Mouse (Mus musculus) brown adipose tissue, adult 24 weeks (tissue): ENCODE data around the gene Cwc25. TPM values are rescaled to one million over a fixed set of nuclear protein-coding genes. Genes with fewer than 3 reads are reported as not detected.

ENCODE experiments used
- H3K27ac ChIP-seq: fragments of 200-500 bp; replicated peaks from 2 replicates; pipeline ENCODE4 v1.5.1; 2012; ENCODE audit warnings: low read depth, mild to moderate bottlenecking, low read length
- H3K4me1 ChIP-seq: fragments of 200-500 bp; 2 replicates; pipeline ENCODE4 v1.6.1; 2012; ENCODE audit warnings: low read length, mixed read lengths; ENCODE audit not compliant: control insufficient read depth, insufficient read depth, insufficient read length
- H3K4me3 ChIP-seq: fragments of 200-500 bp; 2 replicates; pipeline ENCODE4 v1.5.1; 2012; ENCODE audit warnings: low read depth, mild to moderate bottlenecking, low read length, moderate library complexity; ENCODE audit not compliant: insufficient read depth
- polyA plus RNA-seq: library from polyadenylated mRNA; stranded (reverse); fragments of >200 nt; gene quantifications from 2 replicates; pipeline ENCODE4 v1.2.4, GENCODE M21; 2012; ENCODE audit not compliant: missing spikeins, insufficient read depth, insufficient read length

The Cwc25 gene
- polyA plus RNA-seq, 1 experiment: 7.1 TPM

DNA sequence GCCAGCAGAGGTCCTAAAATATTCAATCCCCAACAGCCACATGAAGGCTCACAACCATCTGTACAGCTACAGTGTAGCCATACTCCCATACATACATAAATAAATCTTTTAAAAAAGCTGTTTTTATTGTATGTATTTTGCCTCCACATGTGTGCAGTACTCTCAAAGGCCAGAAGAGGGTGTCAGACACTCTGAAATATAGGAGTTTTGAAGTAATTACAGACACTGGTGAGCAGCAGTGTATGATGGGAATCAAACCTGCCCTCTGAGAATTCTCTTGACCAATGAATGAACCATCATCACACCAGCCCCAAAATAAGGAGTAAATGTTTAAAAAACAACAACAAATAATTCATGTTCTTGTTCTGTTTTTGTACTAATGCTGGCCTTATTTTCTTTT lies 4.7 kb downstream of the Cwc25 start:
- H3K4me1 ChIP-seq: peaks cover 8% of the 10 kb centered on the region; the same call in 1 of the 2 replicates
- H3K27ac ChIP-seq: no peak overlapping the region
- no peak overlapping the region for H3K4me3 ChIP-seq

DNA sequence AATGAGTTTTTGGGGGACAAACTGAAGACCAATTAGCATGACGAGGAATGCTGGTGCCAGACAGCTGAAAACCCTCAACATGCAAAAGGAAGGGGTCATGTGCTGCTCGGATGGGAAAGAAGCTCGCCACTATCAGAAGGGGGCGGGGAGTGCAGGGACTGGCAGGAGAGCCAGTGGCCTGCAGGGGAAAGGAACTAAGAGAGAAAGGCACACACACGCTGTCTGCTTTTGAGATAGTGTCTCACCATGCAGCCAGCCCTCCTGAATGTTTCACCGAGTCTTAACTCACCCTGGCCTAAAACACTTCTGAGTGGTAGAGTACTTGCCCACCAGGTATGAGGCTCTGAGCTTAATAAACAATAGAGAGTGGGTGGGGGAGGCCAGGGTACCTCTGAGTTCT lies 7.4 kb downstream of the Cwc25 start:
- Histone ChIP-seq H3K27ac (no peak overlapping the region), H3K4me3 (no peak overlapping the region), H3K4me1 (no peaks in the 10 kb centered on the region)

DNA sequence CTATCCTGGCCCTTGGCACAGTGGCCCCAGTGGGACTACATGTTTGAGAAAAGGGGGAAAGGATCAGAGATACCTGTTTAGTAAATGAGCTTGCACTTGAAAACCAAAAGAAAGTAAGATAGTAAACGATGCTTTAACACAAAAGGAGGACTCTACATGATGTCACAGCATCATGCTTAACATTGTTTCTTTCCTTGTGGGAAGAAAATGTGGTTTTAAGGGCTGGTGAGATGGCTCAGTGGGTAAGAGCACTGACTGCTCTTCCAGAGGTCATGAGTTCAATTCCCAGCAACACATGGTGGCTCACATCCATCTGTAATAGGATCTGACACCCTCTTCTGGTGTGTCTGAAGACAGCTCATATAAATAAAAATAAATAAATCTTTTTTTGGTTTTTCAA lies 8.2 kb downstream of the Cwc25 start:
- Histone ChIP-seq H3K27ac (no peak overlapping the region), H3K4me1 (no peaks in the 10 kb centered on the region), H3K4me3 (no peak overlapping the region)

DNA sequence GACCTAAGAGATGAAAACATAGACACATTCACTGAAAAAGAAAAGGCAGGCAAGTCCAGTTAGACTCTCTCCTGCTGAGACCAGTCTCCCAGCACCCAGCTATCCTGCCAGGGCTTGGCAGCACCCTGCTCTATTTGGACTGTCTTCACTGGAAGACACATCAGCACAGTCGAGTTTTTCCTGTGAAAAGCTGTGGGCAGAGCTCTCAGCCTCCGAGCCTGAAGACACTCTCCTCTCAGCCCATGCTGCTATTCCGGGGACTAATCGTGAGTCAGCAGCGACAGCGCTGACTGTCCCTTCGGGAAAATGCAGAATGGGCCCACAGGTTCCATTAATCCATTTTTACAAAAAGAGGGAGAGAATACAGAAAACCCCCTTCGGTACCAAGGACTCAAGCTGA lies 13.1 kb downstream of the Cwc25 start:
- no peak overlapping the region for H3K4me3 ChIP-seq
- no peak overlapping the region for H3K27ac ChIP-seq
- H3K4me1 ChIP-seq: no peaks in the 10 kb centered on the region

DNA sequence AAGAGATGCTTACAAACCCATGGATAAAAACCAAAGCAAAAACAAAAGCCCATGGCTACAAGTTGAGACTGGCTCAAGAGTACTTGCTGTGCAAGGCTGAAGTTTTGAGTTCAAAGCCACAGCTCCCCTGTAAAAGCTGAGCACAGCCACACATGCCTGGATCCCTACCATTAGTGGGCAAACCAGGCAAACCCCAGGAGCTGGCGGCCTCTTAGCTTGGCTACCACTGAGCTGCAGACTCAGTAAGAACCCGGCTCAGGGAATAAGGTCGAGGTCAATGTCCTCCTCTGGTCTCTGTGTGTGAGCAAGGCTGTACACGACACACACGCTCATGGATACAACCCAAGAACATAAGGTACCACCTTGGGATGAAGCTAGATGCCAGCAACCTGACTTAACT lies 17.9 kb downstream of the Cwc25 start:
- H3K4me3 ChIP-seq: no peak overlapping the region
- H3K27ac ChIP-seq: no peak overlapping the region
- peaks cover 3% of the 10 kb centered on the region for H3K4me1 ChIP-seq

DNA sequence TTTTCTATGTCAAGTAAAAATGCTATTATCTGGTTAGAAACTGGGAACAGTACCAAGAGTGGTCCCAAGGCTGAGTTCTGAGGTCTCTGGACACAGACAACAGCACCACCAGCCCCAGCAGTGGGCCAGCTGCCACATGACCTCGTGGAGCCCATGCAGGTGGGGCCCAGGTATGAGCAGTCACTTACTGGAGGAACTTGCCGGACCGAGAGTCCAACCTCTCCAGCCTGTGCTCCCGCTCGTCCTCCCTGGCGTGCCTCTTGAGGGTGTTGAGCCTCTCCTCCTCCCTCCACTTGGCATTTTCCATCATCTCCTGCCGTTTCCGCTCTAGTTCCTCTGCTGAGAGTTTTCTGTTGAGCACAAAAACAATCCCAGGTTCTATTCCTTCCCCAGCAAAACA lies 18.6 kb downstream of the Cwc25 start:
- Histone ChIP-seq H3K4me1 (peaks cover 9% of the 10 kb centered on the region), H3K27ac (no peak overlapping the region)

DNA sequence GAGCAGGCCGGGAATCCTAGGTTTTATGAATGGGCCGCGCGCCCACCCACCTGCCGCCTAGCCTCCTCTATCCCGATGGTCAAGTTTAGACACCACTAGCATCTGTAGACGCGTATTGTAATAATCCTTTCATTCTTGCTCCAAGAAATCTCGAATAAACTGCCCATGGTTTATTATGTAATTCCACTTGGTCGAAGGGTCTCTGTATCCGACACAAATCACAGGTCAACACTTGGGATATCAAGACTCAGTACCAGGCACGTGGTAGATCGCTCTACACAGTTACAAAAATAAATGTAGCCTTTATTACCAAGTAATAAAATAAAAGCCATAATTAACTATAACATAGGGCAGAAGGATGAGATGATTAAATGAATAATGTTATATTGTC lies 21.0 kb downstream of the Cwc25 start:
- Histone ChIP-seq H3K4me3 (peak overlapping the region; percentile 50), H3K27ac (no peak overlapping the region), H3K4me1 (peaks cover 12% of the 10 kb centered on the region)

More for the DNA sequence above, 18.6 kb downstream of the Cwc25 start:
- H3K4me3 ChIP-seq: no peak overlapping the region

DNA sequence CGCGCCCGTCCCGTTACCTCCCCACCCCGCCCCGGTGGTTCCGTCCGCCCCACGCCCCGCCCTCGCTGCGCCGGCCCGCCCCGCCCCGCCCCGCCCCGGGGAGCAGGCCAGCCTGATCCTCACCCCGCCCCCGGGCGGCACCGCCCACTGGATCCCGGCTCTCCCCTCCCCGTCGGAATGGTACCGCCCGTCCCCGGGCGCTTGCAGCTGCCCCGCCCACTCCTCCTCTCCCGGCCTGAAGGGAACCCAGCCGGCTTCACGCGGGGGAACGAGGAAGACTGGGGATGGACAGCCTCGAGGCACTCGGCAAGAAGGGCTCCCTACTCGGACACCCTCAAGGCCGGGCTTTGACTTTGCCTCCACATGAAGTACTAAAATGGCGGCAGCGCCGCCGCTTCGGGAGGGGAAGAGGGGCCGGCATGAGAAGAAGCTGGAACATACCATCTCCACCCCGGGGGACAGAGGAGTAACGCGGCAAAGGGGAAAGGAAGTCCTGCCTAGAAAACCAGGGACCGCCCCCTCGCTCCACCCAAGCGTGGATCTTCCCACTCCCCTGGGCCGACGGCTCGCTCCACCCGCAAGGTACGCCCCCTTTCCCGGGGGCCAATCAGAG lies 21.5 kb downstream of the Cwc25 start:
- Histone ChIP-seq H3K4me1 (peaks cover 12% of the 10 kb centered on the region), H3K4me3 (peak overlapping the region; percentile 99), H3K27ac (peak overlapping the region; percentile 100)

DNA sequence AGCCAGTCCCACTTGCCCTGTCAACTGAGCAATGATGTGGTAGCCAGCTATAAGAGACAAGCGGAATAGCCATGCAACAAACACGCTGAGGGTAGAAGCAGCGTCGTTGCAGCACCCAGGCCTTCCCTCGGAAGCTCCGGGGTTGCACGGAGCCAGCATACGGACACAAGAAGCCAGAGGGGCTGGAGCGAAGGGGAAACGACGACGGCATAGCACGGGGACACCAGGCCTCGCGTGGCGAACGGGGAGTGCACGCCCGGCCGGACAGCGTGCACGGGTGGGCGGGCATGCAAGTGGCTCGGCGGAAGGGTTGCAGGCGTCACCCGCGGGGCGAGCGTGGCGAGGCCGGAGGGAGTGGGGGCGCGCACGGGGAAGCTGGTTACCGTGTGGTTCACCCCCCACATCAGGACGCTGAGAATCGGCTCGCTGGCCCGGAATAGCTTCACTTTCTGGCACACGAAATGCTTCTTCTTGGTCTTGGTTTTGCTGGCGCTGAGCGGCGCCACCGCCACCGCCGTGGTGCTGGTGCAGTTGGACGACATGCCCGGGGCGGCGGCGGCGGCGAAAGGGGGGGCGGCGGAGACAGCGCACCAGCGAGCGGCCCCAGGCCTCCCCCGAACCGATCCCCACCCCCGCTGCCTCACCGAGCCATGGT lies 22.2 kb downstream of the Cwc25 start, which contains the start of gene Pip4k2b:
Gene Pip4k2b, minus strand, starts transcription at position 642 of the 655 bp plus-strand sequence.
- Histone ChIP-seq H3K4me3 (peak within 1 kb of the TSS; percentile 99), H3K4me1 (peaks cover 12% of the 10 kb centered on the region), H3K27ac (peak within 1 kb of the TSS; percentile 100)

DNA sequence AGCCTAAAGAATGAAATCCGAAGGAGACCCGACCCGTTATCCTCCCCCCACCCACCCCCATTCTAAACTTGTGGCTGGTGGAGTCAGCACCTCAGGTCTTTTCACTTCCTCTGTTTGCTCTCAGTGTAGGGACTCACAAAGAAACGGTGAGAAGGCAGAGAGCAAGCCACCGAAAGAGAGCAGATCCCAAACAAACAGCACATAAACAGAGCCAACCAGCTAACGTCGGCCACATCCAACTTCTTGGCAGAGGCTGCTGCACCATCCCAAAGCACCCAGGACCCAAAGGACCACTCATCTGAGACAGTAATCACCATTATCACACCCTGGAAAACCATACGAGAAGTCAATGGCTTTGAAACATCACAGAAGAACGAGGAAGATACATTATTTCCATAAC lies 22.9 kb downstream of the Cwc25 start:
- Histone ChIP-seq H3K4me3 (peak overlapping the region; percentile 98), H3K4me1 (peaks cover 12% of the 10 kb centered on the region), H3K27ac (0 out of 2 replicates have a peak overlapping the region, but pooled peaks have one; percentile 1)

DNA sequence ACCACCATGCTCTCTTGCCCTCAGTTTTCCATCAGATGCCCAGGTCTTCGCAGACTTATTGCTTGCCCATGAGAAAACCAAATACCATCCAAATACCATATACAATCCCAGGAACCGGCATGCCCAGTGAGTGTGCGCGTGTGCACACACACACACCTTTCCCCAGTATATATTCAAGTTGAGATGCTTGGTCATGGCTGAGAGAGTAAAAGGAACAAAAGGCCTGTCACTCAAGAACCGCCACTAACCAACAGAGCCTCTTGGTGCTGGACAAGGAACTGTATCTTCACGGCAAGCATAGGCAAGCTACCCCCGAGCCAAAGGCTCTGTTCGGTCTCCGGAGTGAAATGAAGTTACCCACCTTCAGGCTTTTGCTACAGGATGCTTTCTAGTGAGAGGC lies 23.8 kb downstream of the Cwc25 start:
- Histone ChIP-seq H3K4me3 (peak overlapping the region; percentile 98), H3K27ac (no peak overlapping the region), H3K4me1 (peaks cover 12% of the 10 kb centered on the region)

DNA sequence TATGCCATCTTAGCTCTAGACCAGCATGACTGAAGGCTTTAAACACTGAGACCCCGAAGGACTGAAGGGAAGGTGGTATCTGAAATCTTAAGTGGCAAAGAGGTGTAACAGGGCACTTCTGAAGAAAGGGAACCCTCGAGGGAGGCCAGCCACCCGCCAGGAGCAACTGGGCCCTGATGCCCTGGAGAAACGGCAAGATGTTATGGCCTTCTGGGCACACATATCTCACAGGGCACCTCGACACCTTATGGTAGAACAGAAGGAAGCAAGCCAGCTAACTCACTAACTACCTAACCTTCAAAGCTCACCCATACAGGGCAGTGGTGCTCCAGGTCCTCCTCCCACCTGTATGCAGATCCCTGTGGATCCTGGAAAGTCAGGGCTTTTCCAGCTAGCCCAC lies 24.2 kb downstream of the Cwc25 start:
- peak overlapping the region; percentile 98; the same call in 1 of the 2 replicates for H3K4me3 ChIP-seq
- no peak overlapping the region for H3K27ac ChIP-seq
- peaks cover 12% of the 10 kb centered on the region for H3K4me1 ChIP-seq

DNA sequence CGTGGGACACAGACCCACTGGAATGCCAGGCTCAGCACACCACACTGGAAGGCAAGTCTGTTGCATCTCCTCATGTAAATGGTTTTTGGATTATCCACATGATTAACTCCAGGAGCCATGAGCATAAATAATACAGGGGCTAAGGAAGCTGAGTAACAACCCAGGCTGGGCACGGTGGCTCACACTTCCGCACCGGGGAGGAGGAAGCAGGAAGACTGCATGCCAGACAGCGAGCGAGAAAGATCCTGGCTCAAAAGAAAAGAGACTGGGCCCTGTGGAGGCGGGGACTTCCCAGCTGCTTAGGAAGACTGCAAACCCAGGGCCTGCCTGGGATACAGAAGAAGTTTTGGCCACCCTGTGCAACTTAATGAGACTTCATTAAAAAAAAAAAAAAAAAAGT lies 26.2 kb downstream of the Cwc25 start:
- no peak overlapping the region for H3K27ac ChIP-seq
- no peak overlapping the region for H3K4me3 ChIP-seq

DNA sequence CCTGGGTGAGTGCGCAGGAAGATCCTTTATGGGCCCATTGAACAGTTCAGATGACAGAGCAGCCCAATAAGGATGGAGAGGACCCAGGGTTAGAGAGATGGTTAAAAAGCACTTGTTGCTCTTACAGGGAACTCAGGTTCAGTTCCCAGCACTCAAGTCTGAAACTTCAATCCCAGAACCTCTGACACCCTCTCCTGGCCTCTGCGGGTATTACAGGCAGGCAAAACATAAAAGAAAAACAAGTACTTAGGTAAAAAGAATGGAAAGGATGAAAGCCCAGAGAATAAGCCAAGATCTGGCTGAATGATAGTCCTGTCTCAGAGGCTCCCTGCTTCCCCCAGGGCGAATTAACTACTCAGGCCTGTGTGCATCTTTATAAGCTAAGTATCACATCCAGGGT lies 27.2 kb downstream of the Cwc25 start:
- H3K27ac ChIP-seq: no peak overlapping the region
- H3K4me1 ChIP-seq: peaks cover 12% of the 10 kb centered on the region
- H3K4me3 ChIP-seq: no peak overlapping the region

More for the DNA sequence above, 26.2 kb downstream of the Cwc25 start:
- H3K4me1 ChIP-seq: peaks cover 12% of the 10 kb centered on the region

DNA sequence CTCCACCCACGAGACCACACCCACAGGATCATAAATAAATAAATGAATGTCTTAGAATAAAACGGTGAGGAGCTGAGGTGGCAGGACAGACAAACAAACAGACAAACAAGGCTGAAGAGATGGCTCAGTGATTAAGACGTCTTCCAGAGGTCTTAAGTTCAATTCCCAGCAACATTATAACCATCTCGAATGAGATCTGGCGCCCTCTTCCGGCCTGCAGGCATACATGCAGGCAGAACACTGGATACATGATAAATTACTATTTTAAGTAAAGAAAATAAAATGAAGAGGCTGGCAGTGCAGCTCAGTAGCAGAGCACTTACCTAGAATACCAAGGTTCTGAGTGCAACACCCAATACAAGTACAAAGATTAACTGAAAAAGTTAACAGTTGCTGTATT lies 27.7 kb downstream of the Cwc25 start:
- Histone ChIP-seq H3K4me3 (no peak overlapping the region), H3K4me1 (peaks cover 13% of the 10 kb centered on the region), H3K27ac (no peak overlapping the region)

DNA sequence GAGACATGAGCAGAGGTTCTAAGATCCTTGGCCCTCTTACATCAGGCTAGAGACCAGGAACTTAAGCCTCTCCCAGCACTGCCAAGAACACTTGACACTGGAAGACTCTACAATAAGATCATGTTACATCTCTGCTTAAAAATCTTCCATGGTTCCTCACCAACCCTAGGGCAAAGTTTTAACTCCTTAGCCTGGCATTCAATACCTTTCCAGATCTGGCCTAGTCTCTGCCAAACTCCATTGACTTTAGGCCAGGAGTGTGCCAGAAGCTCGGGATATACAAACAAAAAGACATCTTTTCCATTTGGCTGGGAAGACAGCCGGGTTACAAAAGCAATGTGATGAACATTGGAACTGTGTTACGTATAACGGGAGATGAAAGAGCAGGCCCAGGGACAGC lies 28.8 kb downstream of the Cwc25 start:
- Histone ChIP-seq H3K27ac (no peak overlapping the region), H3K4me1 (peaks cover 6% of the 10 kb centered on the region; the same call in 1 of the 2 replicates), H3K4me3 (no peak overlapping the region)
